Mouse (Mus musculus) brain, embryonic 14.5 days (tissue): ENCODE results near the gene Gm3500.
"Not testable (repeated sequence)": the region's sequence is repeated elsewhere in the genome, so short reads cannot be mapped to it uniquely, and the experiment has no call there.

Experiments used
- CTCF ChIP-seq: fragments of 200-500 bp; IDR thresholded peaks from 2 replicates; pipeline ENCODE4 v1.5.1; 2012; ENCODE audit warnings: inconsistent platforms, mild to moderate bottlenecking, moderate library complexity, borderline replicate concordance; ENCODE audit not compliant: insufficient read depth, insufficient read length; ENCODE audit errors: extremely low read depth
- POLR2A ChIP-seq: fragments of 200-500 bp; IDR thresholded peaks from 2 replicates; pipeline ENCODE4 v1.6.1; 2012; ENCODE audit warnings: mild to moderate bottlenecking, inconsistent platforms, borderline replicate concordance; ENCODE audit not compliant: poor library complexity, insufficient read depth, insufficient read length, severe bottlenecking; ENCODE audit errors: extremely low read depth

DNA sequence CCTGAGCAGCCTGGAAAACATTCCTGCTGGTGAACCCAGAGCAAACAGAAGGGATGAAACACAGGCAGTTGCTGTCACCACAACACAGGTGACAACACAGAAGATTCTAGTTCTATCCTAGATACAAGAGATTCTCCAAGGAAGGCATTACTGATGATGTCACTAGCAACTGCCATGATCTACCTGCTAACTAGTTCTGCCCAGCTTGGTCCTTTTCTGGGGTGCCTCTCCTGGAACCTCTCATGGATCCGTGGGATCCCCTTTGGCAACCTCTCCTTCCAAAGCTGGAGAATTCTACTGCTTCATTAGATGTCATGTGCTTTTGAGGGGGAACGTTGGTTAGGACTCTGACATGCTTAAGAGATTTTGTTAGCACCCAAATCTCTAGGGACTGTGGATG is 54.0 kb downstream of the Gm3500 start, which contains the start of gene Gm3542:
- not testable (repeated sequence) for TF ChIP-seq CTCF, POLR2A
